Mouse (Mus musculus) thymus, adult 2 months (tissue): Measurements from ENCODE around the gene 4930415O20Rik.

ENCODE experiments used
- CTCF ChIP-seq: fragments of 200-500 bp; IDR thresholded peaks from 2 replicates; pipeline ENCODE4 v1.5.1; 2012; ENCODE audit warnings: mild to moderate bottlenecking, control low read depth, low read length, moderate library complexity, borderline replicate concordance; ENCODE audit not compliant: control insufficient read depth, poor library complexity, insufficient read depth; ENCODE audit errors: extremely low read depth
- POLR2A ChIP-seq: fragments of 200-500 bp; IDR thresholded peaks from 2 replicates; pipeline ENCODE4 v1.6.1; 2012; ENCODE audit warnings: mild to moderate bottlenecking, low read length, control low read depth, moderate library complexity; ENCODE audit not compliant: control insufficient read depth, poor library complexity, insufficient read depth; ENCODE audit errors: extremely low read depth

- TF ChIP-seq POLR2A (no peak), CTCF (no peak)
Observed at GRCm38 (mm10) chr15:98533035-98533531, 37.7 kb upstream of the 4930415O20Rik start.
